Mouse (Mus musculus) liver, adult 2 months (tissue): ENCODE measurements at regions not wholly inside any gene's neighbourhood (a gene's known extent, or its start where the extent isn't known, plus 50 kb on each side); places are given as distances from the start of the nearest gene placed in this dataset.

Source experiments
- CTCF ChIP-seq: fragments of 200-500 bp; IDR thresholded peaks from 2 replicates; pipeline ENCODE4 v1.5.1; 2011; ENCODE audit warnings: low read depth, low read length, control low read depth
- POLR2A ChIP-seq: fragments of 200-500 bp; IDR thresholded peaks from 2 replicates; pipeline ENCODE4 v1.6.1; 2011; ENCODE audit warnings: low read length, control low read depth; ENCODE audit not compliant: insufficient read depth; ENCODE audit errors: extremely low read depth

DNA sequence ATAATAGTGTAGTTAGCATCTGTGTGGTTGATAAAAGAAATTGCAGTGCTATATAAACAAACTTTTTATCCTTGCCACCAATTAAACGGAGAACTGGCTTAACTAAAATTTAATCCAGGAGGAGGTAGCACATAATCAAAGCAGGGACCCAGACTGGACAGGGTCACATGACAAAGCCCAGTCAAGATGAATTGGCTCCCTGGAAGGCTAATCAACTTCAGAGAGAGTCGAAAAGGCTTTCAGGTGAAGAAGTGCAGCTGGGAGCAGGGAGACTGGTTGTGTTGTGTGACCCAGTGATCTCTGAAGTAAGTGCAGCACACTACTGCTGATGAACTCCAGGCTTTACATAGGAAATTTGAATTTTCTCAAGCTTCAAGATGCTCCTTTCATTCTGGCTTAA lies 127.5 kb upstream of the Nectin3 start:
- no peak for TF ChIP-seq POLR2A
- TF ChIP-seq CTCF: no peak
